Mouse (Mus musculus) lung, postnatal 36 days (tissue): ENCODE results near the gene N4bp2l2.

ENCODE experiments used
- DNase-seq: peaks from one replicate; pipeline ENCODE4 v3.0.0; 2022; ENCODE audit warnings: mixed read lengths

N4bp2l2 gene

DNA sequence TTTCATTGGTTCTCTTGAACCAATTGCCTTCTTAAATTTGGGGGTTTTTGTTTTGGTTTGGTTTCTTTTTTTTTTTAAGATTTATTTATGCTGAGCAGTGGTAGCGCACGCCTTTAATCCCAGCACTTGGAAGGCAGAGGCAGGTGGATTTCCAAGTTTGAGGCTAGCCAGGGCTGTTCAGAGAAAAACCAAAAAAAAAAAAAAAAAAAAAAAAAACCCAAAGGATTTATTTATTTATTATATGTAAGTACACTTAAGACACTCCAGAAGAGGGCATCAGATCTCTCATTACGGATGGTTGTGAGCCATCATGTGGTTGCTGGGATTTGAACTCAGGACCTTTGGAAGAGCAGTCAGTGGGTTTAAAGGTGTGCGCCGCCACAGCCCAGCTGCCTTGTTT lies 105.1 kb downstream of the N4bp2l2 start:
- DNase-seq, result no peak

DNA sequence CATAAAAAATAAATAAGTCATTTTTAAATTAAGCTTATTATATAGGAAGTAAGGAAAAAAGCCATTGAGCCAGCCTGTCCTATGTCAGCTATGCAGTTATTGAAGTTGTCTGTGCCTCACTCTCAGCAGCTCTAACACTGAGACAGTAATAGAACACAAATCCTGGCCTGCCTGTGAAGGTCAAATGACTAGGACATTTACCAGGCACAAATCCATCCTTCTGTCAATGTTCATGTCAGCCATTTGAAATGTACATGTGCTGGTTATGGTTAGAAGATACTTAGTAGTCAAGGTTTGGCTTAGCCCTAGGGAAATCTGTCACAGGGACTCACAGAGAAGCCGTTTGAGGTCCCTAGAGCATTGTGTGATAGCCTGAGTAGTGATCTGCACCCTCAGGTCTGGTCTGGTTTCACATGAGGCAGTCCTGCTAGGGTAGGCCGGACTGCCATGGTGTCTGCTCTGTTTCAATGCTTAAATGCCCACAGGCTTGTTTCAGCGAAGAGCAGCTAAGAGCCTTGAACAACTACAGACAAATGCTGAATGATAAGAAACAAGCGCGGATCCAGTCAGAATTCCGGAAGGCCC lies 106.4 kb downstream of the N4bp2l2 start:
- DNase-seq, result no peak
